Mouse (Mus musculus) megakaryocyte-erythroid progenitor cell, adult 5 weeks (primary cell): ENCODE measurements around the gene Selenoo. TPM values are rescaled to one million over a fixed set of nuclear protein-coding genes. Genes with fewer than 3 reads are reported as not detected.

Experiments
- polyA plus RNA-seq: library from polyadenylated mRNA; stranded (reverse); fragments of >175 nt; gene quantifications from 2 replicates; pipeline ENCODE4 v1.2.3, GENCODE M21; 2012

Gene Selenoo
- 6.0 and 7.7 TPM in 2 replicates for polyA plus RNA-seq

DNA sequence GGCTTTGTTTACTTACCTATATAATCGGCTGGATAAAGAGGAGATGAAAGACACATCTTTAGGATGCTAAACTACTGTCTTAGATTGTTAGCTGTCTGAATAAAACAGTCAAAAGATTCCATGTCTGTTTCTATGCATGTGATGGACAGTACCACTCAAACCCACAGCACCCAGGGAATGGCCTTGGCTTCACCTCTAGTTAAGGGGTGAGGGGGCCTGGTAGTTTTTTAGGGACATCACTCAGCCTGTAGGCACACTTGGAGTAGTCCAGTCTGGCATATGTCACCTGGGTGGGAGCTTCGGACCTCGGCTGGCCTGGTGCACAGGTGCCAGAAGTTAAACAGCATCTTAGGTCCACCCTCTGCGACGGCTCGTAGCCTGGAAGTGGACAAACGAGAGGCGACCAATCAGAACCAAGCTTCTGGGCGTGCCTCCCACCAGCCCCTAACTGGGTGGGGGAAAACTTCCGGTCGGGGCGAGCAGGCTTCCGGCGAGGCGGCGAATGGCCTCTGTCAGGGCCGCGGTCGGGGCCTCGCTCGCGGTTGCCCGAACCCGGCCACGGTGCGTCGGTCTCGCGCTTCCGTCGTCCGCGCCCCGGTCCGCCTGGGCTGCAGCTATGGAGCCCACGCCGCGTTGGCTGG, at the start of gene Selenoo:
Gene Selenoo, plus strand, starts transcription at position 478 of the 641 bp plus-strand sequence.

DNA sequence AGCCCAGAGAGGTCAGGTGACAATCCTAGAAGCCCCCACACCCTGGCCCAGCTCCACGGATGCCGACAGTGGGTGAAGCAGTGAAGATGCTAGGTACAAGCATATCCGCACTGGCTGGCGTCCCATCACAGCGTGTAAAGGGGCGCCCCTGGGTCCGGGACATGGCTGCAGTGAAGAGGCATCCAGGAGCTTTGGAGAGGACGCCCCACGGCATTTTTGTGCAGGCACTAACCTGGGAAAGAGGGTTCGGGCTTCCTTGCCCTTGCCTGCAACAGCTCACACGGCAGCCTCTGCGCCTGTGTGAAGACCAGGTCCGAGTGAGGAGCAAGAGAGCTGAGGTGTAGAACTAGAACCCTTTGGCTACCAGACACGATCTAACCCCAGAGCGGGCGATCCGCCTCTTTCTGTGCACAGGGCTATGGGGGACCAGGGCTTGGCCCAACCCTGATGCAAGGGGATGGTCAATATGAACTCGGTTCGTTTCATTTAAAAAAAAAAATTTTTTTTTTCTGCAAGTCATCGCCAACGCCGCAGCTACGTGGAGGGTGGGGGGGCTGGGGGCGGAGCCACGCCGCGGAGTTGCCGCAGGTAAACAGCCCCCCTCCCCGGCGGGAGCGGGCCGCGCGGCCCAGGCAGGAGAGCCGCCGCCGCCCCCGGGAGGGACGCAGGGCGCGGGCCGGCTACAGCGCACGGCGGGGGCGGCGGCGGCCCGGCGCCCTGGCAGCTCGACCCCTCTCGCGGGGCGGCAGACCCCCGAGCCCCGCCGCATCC, 29.5 kb upstream of the Selenoo start, which contains the start of gene Panx2:
Gene Panx2, plus strand, starts transcription at position 574 of the 771 bp plus-strand sequence.

DNA sequence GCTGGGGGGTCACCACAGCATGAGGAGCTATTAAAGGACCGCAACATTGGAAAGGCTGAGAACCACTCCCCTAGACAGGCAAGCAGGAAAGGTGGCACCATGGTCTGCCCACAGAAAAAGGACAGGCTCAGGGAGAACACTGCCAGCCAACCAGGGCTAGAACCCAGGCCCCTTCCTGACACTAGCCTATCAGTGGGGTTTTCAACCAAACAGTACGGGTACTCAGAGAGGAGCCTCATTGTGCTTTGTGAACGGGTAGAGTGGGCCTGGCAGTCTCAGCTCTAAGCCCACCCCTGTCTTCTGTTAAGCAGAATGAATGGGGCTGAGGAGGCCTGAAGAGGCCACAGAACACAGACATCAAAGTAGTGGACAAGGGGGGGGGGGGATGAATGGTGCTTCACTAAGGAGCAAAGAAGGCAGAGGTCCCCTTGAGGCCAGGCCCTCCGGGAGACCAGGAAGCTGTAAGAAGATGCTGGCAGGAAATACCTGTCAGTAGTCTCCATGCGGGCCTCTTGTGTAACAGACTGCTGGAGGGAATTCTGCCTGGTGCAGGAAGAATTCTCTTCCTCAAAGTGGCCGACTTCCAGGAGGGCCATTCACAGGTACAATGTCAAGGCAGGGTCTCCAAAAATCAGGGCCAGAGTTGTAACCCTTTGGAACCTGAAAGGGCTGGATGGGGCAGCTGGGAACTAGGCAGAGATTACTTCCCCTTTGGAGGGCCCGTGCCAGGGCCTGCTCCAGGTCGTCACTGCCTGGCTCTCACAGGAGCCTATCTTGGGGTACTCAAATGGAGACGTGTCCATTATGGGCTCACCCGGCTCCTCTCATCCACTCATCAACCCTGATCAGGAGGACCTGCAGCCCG, 14.0 kb upstream of the Selenoo start, which contains the start of gene Trabd:
Gene Trabd, plus strand, starts transcription at position 512 of the 865 bp plus-strand sequence.

DNA sequence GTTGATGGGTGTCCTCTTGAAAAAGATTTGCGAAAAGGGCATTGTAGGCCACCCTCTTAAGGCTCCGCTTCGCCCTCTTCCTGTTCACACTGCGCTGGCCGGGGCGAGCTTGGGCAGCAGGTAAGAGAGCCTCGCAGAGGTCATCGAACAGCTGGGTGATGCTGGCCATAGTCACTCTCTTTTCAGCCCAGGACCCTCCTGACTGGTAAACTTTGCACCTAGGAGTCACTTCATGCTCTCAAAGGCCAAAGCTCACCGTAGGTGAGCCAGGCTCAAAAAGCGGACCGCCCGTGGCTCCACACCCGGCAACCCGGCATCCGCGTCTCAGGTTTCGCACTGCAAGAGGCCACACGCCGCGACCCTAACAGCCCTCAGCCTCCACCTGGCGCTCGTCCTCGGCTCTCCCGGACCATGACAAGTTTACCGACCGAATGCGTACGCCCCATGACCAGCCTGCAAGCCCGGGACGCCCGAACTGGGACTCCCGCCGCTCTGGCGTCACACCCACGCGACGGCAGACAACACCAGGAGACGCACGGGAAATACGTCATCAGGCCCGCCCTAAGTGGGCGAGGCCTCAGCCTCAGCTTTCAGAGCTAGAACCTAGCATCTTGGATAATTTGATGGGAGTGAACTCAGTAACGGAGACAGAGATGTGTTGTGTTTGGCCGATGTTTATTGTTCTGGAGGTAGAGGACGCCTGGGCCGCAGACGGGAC, 33.9 kb downstream of the Selenoo start, which contains the start of gene Tubgcp6:
Gene Tubgcp6, minus strand, starts transcription at position 464 of the 718 bp plus-strand sequence.

DNA sequence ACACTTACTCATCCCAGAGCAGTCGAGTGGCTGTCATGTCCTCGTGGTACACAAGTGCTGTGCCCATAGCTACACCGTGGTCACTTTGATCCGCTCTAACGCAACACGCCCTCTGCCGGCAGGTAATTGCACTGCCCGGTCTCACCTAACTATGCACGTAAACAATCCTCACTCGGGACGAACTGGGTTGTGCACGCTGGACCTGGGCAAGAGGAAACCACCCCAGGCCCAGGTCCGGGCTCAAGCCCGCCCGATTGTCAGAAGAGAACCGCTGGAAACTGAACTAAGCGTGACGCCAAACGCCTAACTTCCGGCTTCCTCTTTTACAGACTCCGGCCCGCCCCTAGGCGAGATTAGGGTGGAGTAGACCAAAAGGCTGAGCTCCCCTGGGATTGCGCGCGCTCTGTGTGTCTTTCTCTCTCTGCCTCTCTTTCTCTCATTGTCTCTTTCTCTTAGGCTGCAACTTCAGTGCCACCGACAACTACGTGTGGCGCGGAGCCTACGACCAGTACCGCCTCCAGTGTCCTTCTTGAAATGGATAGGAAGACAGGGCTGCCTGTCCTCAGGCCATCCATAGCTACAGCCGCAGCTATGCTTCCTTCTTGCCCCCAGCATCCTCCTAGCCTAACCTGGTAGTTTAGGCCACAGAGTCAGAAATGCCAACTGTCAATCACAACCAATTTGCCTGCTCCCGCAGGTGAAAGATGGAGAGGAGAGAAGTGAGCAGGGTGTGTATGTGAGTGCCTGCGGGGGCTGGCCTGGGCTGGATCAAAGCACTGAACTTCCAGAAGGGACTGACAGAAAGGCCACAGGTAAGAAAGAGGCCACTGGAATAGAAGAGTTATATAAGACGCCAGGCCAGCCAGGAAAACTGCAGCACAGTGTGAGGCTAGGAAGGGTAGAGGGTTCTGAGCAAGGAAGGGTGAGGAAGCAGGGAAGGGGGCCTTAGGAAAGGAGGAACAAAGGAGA, 39.8 kb downstream of the Selenoo start, which contains the start of gene Hdac10:
Gene Hdac10, minus strand, starts transcription at position 319 of the 969 bp plus-strand sequence.

DNA sequence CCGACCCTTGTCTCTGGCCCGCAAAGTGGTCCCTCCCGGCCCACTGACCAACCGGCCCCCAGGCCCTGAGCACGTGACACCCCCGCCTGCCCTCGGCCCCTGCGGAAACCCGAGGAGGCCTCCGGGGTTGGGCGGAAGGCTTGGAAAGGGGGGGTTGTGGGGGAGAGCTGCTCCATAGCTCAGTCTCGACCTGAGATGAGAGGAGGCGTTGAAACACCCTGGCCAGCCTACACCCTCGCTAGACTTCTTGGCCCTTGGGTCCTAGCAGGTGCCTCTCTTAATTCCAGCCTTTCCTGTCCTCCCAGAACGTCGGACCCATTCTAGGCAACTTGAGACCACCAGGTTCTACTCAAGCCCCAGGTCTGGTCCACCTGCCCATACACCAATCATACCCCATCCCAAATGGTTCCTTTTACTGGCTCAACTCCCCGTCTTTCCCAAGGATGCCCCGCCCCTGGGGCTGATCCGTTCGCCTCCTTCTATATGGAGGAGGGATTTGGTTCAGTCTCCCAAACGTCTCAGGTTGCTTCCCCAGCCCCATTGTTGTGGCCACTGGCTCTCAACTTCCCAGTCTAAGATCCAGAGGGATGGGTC, 51.9 kb downstream of the Selenoo start, which contains the start of gene Mapk12:
Gene Mapk12, minus strand, starts transcription at position 45 of the 594 bp plus-strand sequence.

DNA sequence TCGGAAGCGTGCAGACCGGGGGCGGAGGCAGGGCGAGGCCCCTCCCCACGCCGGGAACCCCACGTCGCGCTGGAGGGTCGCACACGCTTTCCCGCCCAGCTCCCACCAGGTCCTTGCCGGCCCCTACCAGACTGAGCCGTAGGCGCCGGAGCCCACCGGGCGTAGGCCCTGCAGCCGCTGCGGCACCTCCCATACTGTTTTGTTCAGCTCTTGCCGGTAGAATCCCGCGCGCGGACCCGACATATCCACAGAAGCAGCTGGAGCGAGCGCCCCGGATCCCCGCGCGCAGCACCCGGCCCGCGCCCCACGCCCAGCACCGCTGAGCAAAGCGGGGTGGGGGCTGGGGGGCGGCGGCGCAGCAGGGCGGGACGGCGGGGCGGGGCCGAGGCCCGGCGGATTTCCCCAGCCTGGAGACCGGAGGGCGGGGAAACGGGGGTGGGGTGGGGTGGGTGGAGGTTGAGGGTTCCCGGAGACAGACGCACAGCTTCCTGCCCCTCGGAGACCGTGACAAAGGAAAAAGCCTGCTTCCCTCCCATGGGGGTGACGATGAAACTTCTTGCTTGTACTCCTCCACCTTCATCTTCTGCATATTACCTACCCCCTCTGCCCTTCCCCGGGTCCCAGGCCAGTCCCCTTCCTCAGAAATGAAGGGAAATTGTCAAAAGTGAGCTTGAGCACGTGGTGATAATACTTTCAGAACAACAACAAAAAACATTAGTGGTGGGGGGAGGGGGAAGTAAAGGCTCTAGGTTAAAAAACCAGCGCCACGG, 60.6 kb downstream of the Selenoo start, which contains the start of gene Mapk11:
Gene Mapk11, minus strand, starts transcription at position 358 of the 770 bp plus-strand sequence.

Other genes starting within 250 kb of the Selenoo start
- 55.5 and 63.6 TPM in 2 replicates for gene Pim3, start 226.9 kb upstream of the Selenoo start, polyA plus RNA-seq
- gene Ttll8, start 134.7 kb upstream of the Selenoo start, polyA plus RNA-seq = not detected in 2 replicates
- not detected in 2 replicates for gene Mlc1, start 110.1 kb upstream of the Selenoo start, polyA plus RNA-seq
- gene Mov10l1, start 106.2 kb upstream of the Selenoo start, polyA plus RNA-seq = not detected in 2 replicates
- 0.14 and 0.18 TPM in 2 replicates for gene Panx2, start 29.4 kb upstream of the Selenoo start, polyA plus RNA-seq
- gene Trabd, start 14.0 kb upstream of the Selenoo start, polyA plus RNA-seq = 97.3 and 104 TPM in 2 replicates
- gene Tubgcp6, start 34.0 kb downstream of the Selenoo start, polyA plus RNA-seq = 33.3 and 36.4 TPM in 2 replicates
- gene Hdac10, start 39.6 kb downstream of the Selenoo start, polyA plus RNA-seq = 16.0 and 20.5 TPM in 2 replicates
- 0.10 TPM in 1 of 2 replicates, not detected in the other for gene Mapk12, start 51.6 kb downstream of the Selenoo start, polyA plus RNA-seq
- 0.28 and 0.48 TPM in 2 replicates for gene Mapk11, start 60.5 kb downstream of the Selenoo start, polyA plus RNA-seq
- gene Plxnb2, start 91.7 kb downstream of the Selenoo start, polyA plus RNA-seq = 38.5 and 40.7 TPM in 2 replicates
- 10.1 and 11.8 TPM in 2 replicates for gene Dennd6b, start 107.4 kb downstream of the Selenoo start, polyA plus RNA-seq
- gene Ppp6r2, start 122.5 kb downstream of the Selenoo start, polyA plus RNA-seq = 47.6 and 60.3 TPM in 2 replicates
- gene Sbf1, start 226.2 kb downstream of the Selenoo start, polyA plus RNA-seq = 172 and 230 TPM in 2 replicates
- gene Adm2, start 233.6 kb downstream of the Selenoo start, polyA plus RNA-seq = not detected in 2 replicates
- not detected in 2 replicates for gene Miox, start 245.3 kb downstream of the Selenoo start, polyA plus RNA-seq